Mouse (Mus musculus) CH12.LX (cell line): ENCODE measurements around the gene Irf2. TPM values are rescaled to one million over a fixed set of nuclear protein-coding genes. Genes with fewer than 3 reads are reported as not detected.
A peak's percentile ranks its signal among the peaks of the same experiment; 100 is the strongest.

Experiments used
- DNase-seq: peaks from one replicate; pipeline ENCODE4 v3.0.0-alpha.2; 2013; ENCODE audit errors: extremely low read depth
- H3K27ac ChIP-seq: 2 replicates; pipeline ENCODE4 v1.5.1; 2012; ENCODE audit warnings: low read depth, mild to moderate bottlenecking, control low read depth, moderate library complexity; ENCODE audit not compliant: insufficient read depth
- H3K27me3 ChIP-seq: replicated peaks from 2 replicates; pipeline ENCODE3; 2012; ENCODE audit warnings: inconsistent platforms
- H3K36me3 ChIP-seq, 2 experiments: replicated peaks in 1 of 2; 2 replicates each; pipeline versions ENCODE3 to v1.6.1; 2012; ENCODE audit warnings: inconsistent platforms in 1 of 2, low read length in 1 of 2, mild to moderate bottlenecking in 1 of 2, mixed read lengths in 1 of 2, moderate library complexity in 1 of 2; ENCODE audit not compliant: control insufficient read depth in 1 of 2, insufficient read depth in 1 of 2
- H3K4me1 ChIP-seq, 2 experiments: 2 replicates each; pipeline ENCODE4 v1.6.1; 2012; ENCODE audit warnings: inconsistent platforms in 1 of 2, moderate library complexity in 1 of 2; ENCODE audit not compliant: insufficient read depth in 2 of 2, control insufficient read depth in 1 of 2
- H3K4me2 ChIP-seq: 2 replicates; pipeline ENCODE4 v1.6.1; 2012; ENCODE audit warnings: low read depth, mild to moderate bottlenecking, control low read depth; ENCODE audit not compliant: poor library complexity, insufficient read depth, severe bottlenecking
- H3K4me3 ChIP-seq, 3 experiments: fragments of 150-350 bp in 1 of 3; sonication (generic) in 1 of 3; replicated peaks in 1 of 3; 2 replicates each; pipeline versions ENCODE3 to v1.5.1; 2011 to 2012; ENCODE audit warnings: low read depth in 2 of 3, low read length in 2 of 3, mild to moderate bottlenecking in 2 of 3, moderate library complexity in 2 of 3, control low read depth in 1 of 3, improper control_type of control experiment in 1 of 3, inconsistent platforms in 1 of 3, mixed read lengths in 1 of 3; ENCODE audit not compliant: poor library complexity in 1 of 3
- H3K79me2 ChIP-seq: replicated peaks from 2 replicates; pipeline ENCODE4 v1.6.1; 2012; ENCODE audit warnings: mild to moderate bottlenecking, moderate library complexity; ENCODE audit not compliant: control insufficient read depth, poor library complexity, insufficient read depth, severe bottlenecking; ENCODE audit errors: extremely low read depth
- H3K9ac ChIP-seq: 2 replicates; pipeline ENCODE4 v1.6.1; 2012; ENCODE audit warnings: low read depth, mild to moderate bottlenecking, control low read depth, moderate library complexity; ENCODE audit not compliant: insufficient read depth
- H3K9me3 ChIP-seq: replicated peaks from 2 replicates; pipeline ENCODE3; 2012; ENCODE audit warnings: low read length, inconsistent platforms, mixed read lengths
- BHLHE40 ChIP-seq: IDR thresholded peaks from 2 replicates; pipeline ENCODE4 v1.6.1; 2011; ENCODE audit warnings: mild to moderate bottlenecking, low read depth, low read length, improper control_type of control experiment
- CHD1 ChIP-seq: IDR thresholded peaks from 2 replicates; pipeline ENCODE4 v1.6.1; 2012; ENCODE audit warnings: low read depth, low read length, improper control_type of control experiment, inconsistent platforms
- CHD2 ChIP-seq: IDR thresholded peaks from 2 replicates; pipeline ENCODE4 v1.6.1; 2011; ENCODE audit warnings: low read length, improper control_type of control experiment
- CTCF ChIP-seq, 2 experiments: IDR thresholded peaks in 1 of 2; conservative IDR thresholded peaks in 1 of 2; 2 replicates each; pipeline ENCODE4 v1.5.1; 2011 to 2012; ENCODE audit warnings: low read depth in 2 of 2, low read length in 2 of 2, improper control_type of control experiment in 1 of 2, inconsistent platforms in 1 of 2, mild to moderate bottlenecking in 1 of 2, moderate library complexity in 1 of 2
- E2F4 ChIP-seq: IDR thresholded peaks from 2 replicates; pipeline ENCODE4 v1.6.1; 2011; ENCODE audit warnings: low read depth, low read length, improper control_type of control experiment; ENCODE audit not compliant: insufficient replicate concordance
- ELF1 ChIP-seq: IDR thresholded peaks from 2 replicates; pipeline ENCODE4 v1.6.1; 2014; ENCODE audit warnings: low read depth, mild to moderate bottlenecking, inconsistent platforms, low read length, improper control_type of control experiment
- EP300 ChIP-seq: IDR thresholded peaks from 2 replicates; pipeline ENCODE4 v1.6.1; 2011; ENCODE audit warnings: low read length, improper control_type of control experiment
- GABPA ChIP-seq: IDR thresholded peaks from 2 replicates; pipeline ENCODE4 v1.6.1; 2012; ENCODE audit warnings: low read depth, low read length, improper control_type of control experiment, inconsistent platforms; ENCODE audit not compliant: insufficient replicate concordance
- HCFC1 ChIP-seq: IDR thresholded peaks from 2 replicates; pipeline ENCODE4 v1.6.1; 2012; ENCODE audit warnings: low read depth, mild to moderate bottlenecking, inconsistent platforms, low read length, improper control_type of control experiment
- IRF4 ChIP-seq: IDR thresholded peaks from 2 replicates; pipeline ENCODE4 v1.6.1; 2014; ENCODE audit warnings: low read depth, mild to moderate bottlenecking, inconsistent platforms, low read length, improper control_type of control experiment
- JUN ChIP-seq: IDR thresholded peaks from 2 replicates; pipeline ENCODE4 v1.6.1; 2011; ENCODE audit warnings: low read depth, mild to moderate bottlenecking, low read length, improper control_type of control experiment, moderate library complexity; ENCODE audit not compliant: insufficient read depth
- JUND ChIP-seq: conservative IDR thresholded peaks from 2 replicates; pipeline ENCODE4 v1.6.1; 2011; ENCODE audit warnings: low read depth, low read length, improper control_type of control experiment
- KAT2A ChIP-seq: IDR thresholded peaks from 2 replicates; pipeline ENCODE4 v1.6.1; 2012; ENCODE audit warnings: low read length, improper control_type of control experiment, inconsistent platforms; ENCODE audit not compliant: insufficient replicate concordance
- MAFK ChIP-seq: IDR thresholded peaks from 2 replicates; pipeline ENCODE4 v1.6.1; 2011; ENCODE audit warnings: low read length, improper control_type of control experiment; ENCODE audit not compliant: insufficient replicate concordance
- MAX ChIP-seq: IDR thresholded peaks from 2 replicates; pipeline ENCODE4 v1.6.1; 2011; ENCODE audit warnings: low read length, improper control_type of control experiment
- MAZ ChIP-seq: IDR thresholded peaks from 2 replicates; pipeline ENCODE4 v1.6.1; 2012; ENCODE audit warnings: low read depth, mild to moderate bottlenecking, inconsistent platforms, low read length, improper control_type of control experiment, moderate library complexity
- MEF2A ChIP-seq: IDR thresholded peaks from 2 replicates; pipeline ENCODE4 v1.6.1; 2014; ENCODE audit warnings: low read depth, mild to moderate bottlenecking, inconsistent platforms, low read length, improper control_type of control experiment, borderline replicate concordance
- MXI1 ChIP-seq: IDR thresholded peaks from 2 replicates; pipeline ENCODE4 v1.6.1; 2011; ENCODE audit warnings: mild to moderate bottlenecking, low read depth, low read length, improper control_type of control experiment
- MYC ChIP-seq: IDR thresholded peaks from 2 replicates; pipeline ENCODE4 v1.6.1; 2011; ENCODE audit warnings: low read depth, mild to moderate bottlenecking, improper control_type of control experiment, low read length
- NELFE ChIP-seq: IDR thresholded peaks from 2 replicates; pipeline ENCODE4 v1.6.1; 2011; ENCODE audit warnings: low read depth, low read length, improper control_type of control experiment
- NRF1 ChIP-seq: IDR thresholded peaks from 2 replicates; pipeline ENCODE4 v1.6.1; 2014; ENCODE audit warnings: low read depth, mild to moderate bottlenecking, inconsistent platforms, low read length, improper control_type of control experiment, moderate library complexity
- PAX5 ChIP-seq: IDR thresholded peaks from 2 replicates; pipeline ENCODE4 v1.6.1; 2012; ENCODE audit warnings: low read length, inconsistent platforms, mixed read lengths
- POLR2A ChIP-seq: IDR thresholded peaks from 2 replicates; pipeline ENCODE4 v1.6.1; 2011; ENCODE audit warnings: low read depth, mild to moderate bottlenecking, improper control_type of control experiment, low read length
- POLR2AphosphoS2 ChIP-seq: IDR thresholded peaks from 2 replicates; pipeline ENCODE4 v1.6.1; 2011; ENCODE audit warnings: low read depth, low read length, improper control_type of control experiment
- RAD21 ChIP-seq: IDR thresholded peaks from 2 replicates; pipeline ENCODE4 v1.6.1; 2011; ENCODE audit warnings: low read depth, mild to moderate bottlenecking, low read length, improper control_type of control experiment, moderate library complexity
- RCOR1 ChIP-seq: conservative IDR thresholded peaks from 2 replicates; pipeline ENCODE4 v1.6.1; 2012; ENCODE audit warnings: low read depth, mild to moderate bottlenecking, inconsistent platforms, low read length, improper control_type of control experiment
- SIN3A ChIP-seq: IDR thresholded peaks from 2 replicates; pipeline ENCODE4 v1.6.1; 2012; ENCODE audit warnings: low read length, improper control_type of control experiment, inconsistent platforms
- SMC3 ChIP-seq: IDR thresholded peaks from 2 replicates; pipeline ENCODE4 v1.6.1; 2011; ENCODE audit warnings: low read depth, low read length, improper control_type of control experiment
- TBP ChIP-seq: conservative IDR thresholded peaks from 2 replicates; pipeline ENCODE4 v1.6.1; 2011; ENCODE audit warnings: low read depth, low read length, improper control_type of control experiment
- TCF12 ChIP-seq: IDR thresholded peaks from 2 replicates; pipeline ENCODE4 v1.6.1; 2014; ENCODE audit warnings: low read depth, mild to moderate bottlenecking, inconsistent platforms, low read length, improper control_type of control experiment
- UBTF ChIP-seq: IDR thresholded peaks from 2 replicates; pipeline ENCODE4 v1.6.1; 2012; ENCODE audit warnings: low read depth, mild to moderate bottlenecking, inconsistent platforms, low read length, improper control_type of control experiment, moderate library complexity
- USF1 ChIP-seq: IDR thresholded peaks from 2 replicates; pipeline ENCODE4 v1.6.1; 2014; ENCODE audit warnings: low read depth, mild to moderate bottlenecking, inconsistent platforms, low read length, improper control_type of control experiment
- USF2 ChIP-seq: conservative IDR thresholded peaks from 2 replicates; pipeline ENCODE4 v1.6.1; 2011; ENCODE audit warnings: low read depth, low read length, improper control_type of control experiment
- ZC3H11A ChIP-seq: IDR thresholded peaks from 2 replicates; pipeline ENCODE4 v1.6.1; 2012; ENCODE audit warnings: low read depth, mild to moderate bottlenecking, inconsistent platforms, low read length, improper control_type of control experiment
- ZKSCAN1 ChIP-seq: IDR thresholded peaks from 2 replicates; pipeline ENCODE4 v1.6.1; 2012; ENCODE audit warnings: low read depth, inconsistent platforms, low read length, improper control_type of control experiment, borderline replicate concordance
- ZMIZ1 ChIP-seq: IDR thresholded peaks from 2 replicates; pipeline ENCODE4 v1.6.1; 2012; ENCODE audit warnings: low read depth, mild to moderate bottlenecking, inconsistent platforms, low read length, improper control_type of control experiment
- ZNF384 ChIP-seq: IDR thresholded peaks from 2 replicates; pipeline ENCODE4 v1.6.1; 2012; ENCODE audit warnings: low read depth, low read length, improper control_type of control experiment, inconsistent platforms
- dilution Hi-C: fragments of 300-500 bp; cut with MboI; formaldehyde crosslinking; loops from 2 replicates; pipeline ENCODE4 v1.14.3; 2020; ENCODE audit warnings: low sequenced_read_pairs; ENCODE audit not compliant: extremely low pct_unique_long_range_greater_than_20kb, extremely low pct_ligation_motif_present
- in situ Hi-C: fragments of 300-500 bp; cut with MboI; formaldehyde crosslinking; loops from 3 replicates; pipeline ENCODE4 v1.14.3; 2019; ENCODE audit warnings: low sequenced_read_pairs, low pct_ligation_motif_present, low pct_unique_long_range_greater_than_20kb, mixed read lengths
- polyA plus RNA-seq: library from polyadenylated mRNA; unstranded; fragments of >175 nt; gene quantifications from 2 replicates; pipeline ENCODE4 v1.2.1, GENCODE M21; 2012; ENCODE audit warnings: low read depth; ENCODE audit not compliant: insufficient read length
- total RNA-seq, 2 experiments: library from RNA; depleted of rRNA; stranded (reverse); fragments of 300-350 nt in 1 of 2; fragments of >200 nt in 1 of 2; gene quantifications; 2 replicates each; pipeline ENCODE4 v1.2.3; 2012 to 2014

Irf2 gene
- 9.1 and 10.2 TPM in 2 replicates for total RNA-seq (2012; rRNA removed)
- total RNA-seq (2014; rRNA removed): 5.7 and 7.1 TPM in 2 replicates
- 37.4 and 47.3 TPM in 2 replicates for polyA plus RNA-seq

- peak within 1 kb of the TSS; percentile 91 for H3K27ac ChIP-seq
- peak within 1 kb of the TSS; percentile 90 to 99 (median 96) for H3K4me3 ChIP-seq
- H3K4me2 ChIP-seq: peak within 1 kb of the TSS; percentile 90
- H3K36me3 ChIP-seq: peaks cover 3 to 27% of the 10 kb centered on the region in 2 experiments
- peaks cover 12% of the 10 kb centered on the region for H3K9me3 ChIP-seq
- in situ Hi-C loops: no loop called here
- dilution Hi-C loops: no loop called here
- H3K9ac ChIP-seq: peak within 1 kb of the TSS; percentile 96
- peaks cover 4 to 31% of the 10 kb centered on the region in 2 experiments; a peak in 3 of 4 replicates for H3K4me1 ChIP-seq
- H3K79me2 ChIP-seq: peaks cover 56% of the 10 kb centered on the region
- DNase-seq: peak; percentile 93
- no peaks in the 10 kb centered on the region for H3K27me3 ChIP-seq
- TF ChIP-seq CHD1 (no peak; the same call in 1 of the 2 replicates), ZKSCAN1 (no peak), MAFK (no peak), GABPA (no peak), NRF1 (no peak), POLR2AphosphoS2 (0 out of 2 replicates have a peak, but pooled peaks have one; percentile 30), ELF1 (peak; percentile 93), IRF4 (peak; percentile 94; the same call in 1 of the 2 replicates), NELFE (peak; percentile 90), MXI1 (peak; percentile 94), JUND (no peak), BHLHE40 (peak; percentile 57; the same call in 1 of the 2 replicates), TBP (no peak; the same call in 1 of the 2 replicates), MEF2A (peak; percentile 81), ZC3H11A (no peak), CTCF (conservative IDR thresholded peaks at IDR 0.05 in 1 of 2, IDR thresholded peaks at IDR 0.05 in 1 of 2; ENCODE audit: low read depth in 2 of 2, low read length in 2 of 2) (no peak), MAZ (peak; percentile 98), MAX (peak; percentile 60; the same call in 1 of the 2 replicates), HCFC1 (peak; percentile 67), TCF12 (peak; percentile 86), USF2 (no peak), E2F4 (no peak), RCOR1 (no peak; the same call in 1 of the 2 replicates), CHD2 (peak; percentile 70), SMC3 (peak; percentile 13; the same call in 1 of the 2 replicates), EP300 (peak; percentile 20; the same call in 1 of the 2 replicates), USF1 (no peak), PAX5 (no peak), MYC (peak; percentile 71), JUN (no peak), KAT2A (peak; percentile 60; the same call in 1 of the 2 replicates), UBTF (peak; percentile 57; the same call in 1 of the 2 replicates), RAD21 (no peak), ZMIZ1 (peak; percentile 91), POLR2A (peak; percentile 93), SIN3A (peak; percentile 89), ZNF384 (peak; percentile 89)
These were observed at the start of gene Irf2 for GRCm38 (mm10) chr8:46739003-46739949. TSS of gene Irf2 (plus strand) at chr8:46739732.
